Mouse (Mus musculus): ENCODE data around the gene Olfr1326-ps1.

Olfr1326-ps1 gene

GRCm38 (mm10) chrX:74574788-74575187 is at the start of gene Olfr1326-ps1:
Gene Olfr1326-ps1, minus strand, starts transcription at chrX:74574888.
- no peak for DNase-seq (ENCODE audit: low spot score in 2 of 2)

DNA sequence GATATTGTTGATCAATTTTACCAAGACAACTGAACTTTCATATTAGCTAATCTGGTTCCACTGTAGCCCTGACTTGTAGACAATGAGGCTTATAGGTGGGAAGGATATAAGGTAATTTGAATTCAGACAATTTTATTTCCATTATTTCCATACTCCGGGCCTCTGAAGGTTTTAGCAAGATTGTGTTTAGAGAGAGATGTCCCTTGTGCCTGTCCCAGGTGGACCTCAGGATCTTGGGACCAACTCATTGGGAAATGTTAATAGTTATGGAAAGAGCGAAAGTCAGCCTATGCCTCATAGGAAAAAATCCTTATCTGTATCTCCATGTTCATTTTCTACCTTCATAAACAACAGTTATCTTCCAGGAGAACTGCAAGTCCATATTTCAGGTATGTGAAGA is 17.7 kb upstream of the Olfr1326-ps1 start, which contains the start of gene Olfr1325:
Gene Olfr1325 (plus strand): TSS at position 301 of the 400 bp plus-strand sequence.
- DNase-seq (ENCODE audit: low spot score in 2 of 2): no peak
